Mouse (Mus musculus): ENCODE data around the gene Fxyd2. TPM values are rescaled to one million over a fixed set of nuclear protein-coding genes. Genes with fewer than 3 reads are reported as not detected.

Fxyd2 gene
- total RNA-seq (2014; rRNA removed): 17.1 and 18.6 TPM in 2 replicates
- 19.5 and 21.5 TPM in 2 replicates for polyA plus RNA-seq (2015; fragmentation: Nextera tagmentation; extraction: Ambion mirVana)

DNA sequence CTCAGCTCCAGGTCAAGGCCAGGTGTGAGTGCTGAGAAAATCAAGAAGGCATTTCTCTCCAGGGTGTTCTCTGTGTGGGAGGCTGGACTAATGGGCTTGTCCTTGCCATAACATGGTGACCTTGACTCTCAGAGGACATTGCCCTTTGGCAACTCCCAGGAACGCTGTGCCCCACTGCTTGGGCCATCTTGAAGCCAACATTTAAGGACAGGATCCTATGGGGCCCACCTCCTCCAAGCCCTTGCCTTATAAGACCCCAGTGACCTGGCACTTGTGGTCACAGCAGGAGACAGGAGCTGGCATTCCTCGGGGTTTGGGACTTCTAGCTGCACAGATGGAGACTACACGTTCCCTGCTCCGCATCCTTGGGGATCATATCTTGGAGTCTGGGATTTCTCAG, at the start of gene Fxyd2:
Gene Fxyd2 (plus strand): TSS at position 236 of the 400 bp plus-strand sequence.
- TF ChIP-seq CTCF (IDR thresholded peaks at IDR 0.05; ENCODE audit: low read depth): no peak
- H3K9me3 ChIP-seq (ENCODE audit: low read length): no peaks in the 10 kb centered on the region
- DNase-seq (ENCODE audit: low spot score): no peak
- no peak for ATAC-seq
- no peaks in the 10 kb centered on the region; the same call in 1 of the 2 replicates for H3K27me3 ChIP-seq (ENCODE audit: insufficient read depth, low read length)
- peaks cover 6% of the 10 kb centered on the region; the same call in 1 of the 2 replicates for H3K36me3 ChIP-seq (ENCODE audit: insufficient read depth, low read length)
- no peak within 1 kb of the TSS for H3K4me2 ChIP-seq (ENCODE audit: low read depth, low read length)
- H3K4me3 ChIP-seq (ENCODE audit: low read length): no peak within 1 kb of the TSS
- no peak within 1 kb of the TSS for H3K9ac ChIP-seq (replicated peaks; ENCODE audit: low read length)
- H3K27ac ChIP-seq: no peak within 1 kb of the TSS
- WGBS: 73% methylated on average over 4 of the region's 4 CpGs
- H3K4me1 ChIP-seq (ENCODE audit: insufficient read depth, low read length): no peaks in the 10 kb centered on the region

DNA sequence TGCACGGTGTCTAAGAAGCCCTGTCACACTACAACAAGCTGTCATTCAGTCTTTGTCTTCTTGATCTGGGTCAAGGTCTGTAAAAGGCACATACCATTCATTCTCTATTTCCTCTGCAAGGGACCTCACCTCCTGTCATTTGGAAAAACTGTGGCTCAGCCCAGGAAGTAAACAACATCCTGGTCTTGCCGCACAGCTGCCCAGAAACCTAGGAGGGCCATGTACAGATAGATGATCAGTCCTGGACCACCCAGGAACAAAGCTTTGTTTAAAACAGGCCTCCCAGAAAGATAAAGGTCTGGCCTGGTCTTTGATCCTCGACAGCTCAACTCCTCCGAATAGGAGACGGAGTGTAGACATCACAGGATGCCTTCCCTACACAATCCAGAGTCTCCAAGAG, 49.6 kb upstream of the Fxyd2 start:
- Histone ChIP-seq H3K27me3 (ENCODE audit: insufficient read depth, low read length) (no peaks in the 10 kb centered on the region), H3K4me1 (ENCODE audit: insufficient read depth, low read length) (peaks cover 3% of the 10 kb centered on the region; the same call in 1 of the 2 replicates), H3K4me3 (ENCODE audit: low read length) (no peak overlapping the region), H3K9ac (replicated peaks; ENCODE audit: low read length) (no peak overlapping the region), H3K9me3 (ENCODE audit: low read length) (no peaks in the 10 kb centered on the region), H3K36me3 (ENCODE audit: insufficient read depth, low read length) (no peaks in the 10 kb centered on the region), H3K27ac (no peak overlapping the region), H3K4me2 (ENCODE audit: low read depth, low read length) (no peak overlapping the region)
- ATAC-seq (no peak), DNase-seq (ENCODE audit: low spot score) (no peak)
- 49% methylated on average over 5 of the region's 5 CpGs for WGBS
- no peak for TF ChIP-seq CTCF (IDR thresholded peaks at IDR 0.05; ENCODE audit: low read depth)

DNA sequence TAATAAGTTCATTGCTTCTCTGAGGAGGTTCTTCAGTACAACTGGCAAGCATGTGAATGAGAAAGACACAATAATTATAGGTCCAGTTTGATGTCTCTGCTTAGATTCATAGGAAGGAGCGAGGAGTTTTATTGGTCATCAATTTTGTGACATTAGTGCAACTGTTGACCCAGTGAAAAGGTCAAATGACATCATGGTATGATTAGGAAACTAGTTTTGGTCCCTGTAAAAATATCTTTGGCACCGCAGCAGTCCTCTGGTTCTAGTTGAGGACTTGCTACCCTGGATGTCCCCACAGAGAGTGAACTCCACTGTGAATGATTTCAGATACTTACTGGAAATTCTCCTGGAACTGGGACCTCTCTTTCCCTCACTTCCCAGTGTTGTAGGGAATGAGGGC, 44.3 kb upstream of the Fxyd2 start:
- Histone ChIP-seq H3K9me3 (ENCODE audit: low read length) (no peaks in the 10 kb centered on the region), H3K4me2 (ENCODE audit: low read depth, low read length) (no peak overlapping the region), H3K36me3 (ENCODE audit: insufficient read depth, low read length) (no peaks in the 10 kb centered on the region), H3K4me3 (ENCODE audit: low read length) (no peak overlapping the region), H3K9ac (replicated peaks; ENCODE audit: low read length) (no peak overlapping the region), H3K27ac (no peak overlapping the region), H3K4me1 (ENCODE audit: insufficient read depth, low read length) (no peaks in the 10 kb centered on the region), H3K27me3 (ENCODE audit: insufficient read depth, low read length) (no peaks in the 10 kb centered on the region)
- DNase-seq (ENCODE audit: low spot score): no peak
- no peak for TF ChIP-seq CTCF (IDR thresholded peaks at IDR 0.05; ENCODE audit: low read depth)
- ATAC-seq: no peak
- WGBS: 82% methylated on average over 2 of the region's 2 CpGs

DNA sequence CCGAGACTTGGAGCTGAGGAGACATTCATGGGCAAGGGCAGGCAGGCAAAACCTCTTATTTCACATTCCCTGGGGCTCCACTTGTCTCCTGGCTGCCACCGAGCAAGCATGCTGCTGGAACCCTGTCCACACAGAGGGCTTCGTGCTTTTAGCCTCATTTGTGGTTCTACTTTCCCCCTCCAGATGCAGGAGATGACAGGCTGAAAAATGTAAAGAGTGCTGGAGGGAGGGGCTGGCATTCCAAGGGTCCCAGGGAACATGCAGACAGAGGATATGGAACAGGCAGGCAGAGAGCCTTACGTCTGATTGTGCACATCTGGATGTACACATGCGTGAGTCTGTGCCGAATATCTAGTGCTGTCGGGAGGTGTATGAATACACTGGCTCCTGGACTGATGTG, 41.1 kb upstream of the Fxyd2 start:
- Histone ChIP-seq H3K4me3 (ENCODE audit: low read length) (no peak overlapping the region), H3K9ac (replicated peaks; ENCODE audit: low read length) (no peak overlapping the region), H3K36me3 (ENCODE audit: insufficient read depth, low read length) (no peaks in the 10 kb centered on the region), H3K27me3 (ENCODE audit: insufficient read depth, low read length) (no peaks in the 10 kb centered on the region), H3K4me1 (ENCODE audit: insufficient read depth, low read length) (peaks cover 8% of the 10 kb centered on the region; the same call in 1 of the 2 replicates), H3K27ac (no peak overlapping the region), H3K9me3 (ENCODE audit: low read length) (no peaks in the 10 kb centered on the region), H3K4me2 (ENCODE audit: low read depth, low read length) (no peak overlapping the region)
- no peak for DNase-seq (ENCODE audit: low spot score)
- WGBS: 69% methylated on average over 7 of the region's 7 CpGs
- no peak for ATAC-seq
- no peak for TF ChIP-seq CTCF (IDR thresholded peaks at IDR 0.05; ENCODE audit: low read depth)

DNA sequence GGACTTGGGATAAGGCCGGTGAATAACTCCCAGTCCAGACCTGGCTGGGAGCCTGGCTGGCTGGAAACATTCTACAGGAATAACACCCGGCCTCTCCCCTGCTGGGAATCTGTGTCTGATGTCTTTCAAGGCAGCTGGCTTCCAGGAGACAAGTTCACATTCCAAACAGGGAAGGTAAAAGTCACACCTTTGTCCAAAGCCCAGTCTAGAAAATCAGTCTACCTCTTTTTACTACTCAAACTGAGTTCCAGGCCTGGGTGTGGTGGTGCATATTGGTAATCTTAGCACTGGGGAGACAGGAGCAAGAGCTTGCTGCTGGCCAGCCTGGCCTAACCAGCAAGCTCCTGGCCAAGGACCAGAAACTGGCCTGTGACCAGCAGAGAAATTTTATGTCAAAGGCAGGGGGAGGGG, 37.4 kb upstream of the Fxyd2 start:
- Histone ChIP-seq H3K36me3 (ENCODE audit: insufficient read depth, low read length) (no peaks in the 10 kb centered on the region), H3K4me2 (ENCODE audit: low read depth, low read length) (no peak overlapping the region), H3K27me3 (ENCODE audit: insufficient read depth, low read length) (no peaks in the 10 kb centered on the region), H3K4me3 (ENCODE audit: low read length) (no peak overlapping the region), H3K4me1 (ENCODE audit: insufficient read depth, low read length) (peaks cover 8% of the 10 kb centered on the region; the same call in 1 of the 2 replicates), H3K9ac (replicated peaks; ENCODE audit: low read length) (no peak overlapping the region), H3K9me3 (ENCODE audit: low read length) (no peaks in the 10 kb centered on the region), H3K27ac (no peak overlapping the region)
- WGBS: 16% methylated on average over 2 of the region's 2 CpGs
- TF ChIP-seq CTCF (IDR thresholded peaks at IDR 0.05; ENCODE audit: low read depth): no peak
- ATAC-seq: no peak
- DNase-seq (ENCODE audit: low spot score): no peak

DNA sequence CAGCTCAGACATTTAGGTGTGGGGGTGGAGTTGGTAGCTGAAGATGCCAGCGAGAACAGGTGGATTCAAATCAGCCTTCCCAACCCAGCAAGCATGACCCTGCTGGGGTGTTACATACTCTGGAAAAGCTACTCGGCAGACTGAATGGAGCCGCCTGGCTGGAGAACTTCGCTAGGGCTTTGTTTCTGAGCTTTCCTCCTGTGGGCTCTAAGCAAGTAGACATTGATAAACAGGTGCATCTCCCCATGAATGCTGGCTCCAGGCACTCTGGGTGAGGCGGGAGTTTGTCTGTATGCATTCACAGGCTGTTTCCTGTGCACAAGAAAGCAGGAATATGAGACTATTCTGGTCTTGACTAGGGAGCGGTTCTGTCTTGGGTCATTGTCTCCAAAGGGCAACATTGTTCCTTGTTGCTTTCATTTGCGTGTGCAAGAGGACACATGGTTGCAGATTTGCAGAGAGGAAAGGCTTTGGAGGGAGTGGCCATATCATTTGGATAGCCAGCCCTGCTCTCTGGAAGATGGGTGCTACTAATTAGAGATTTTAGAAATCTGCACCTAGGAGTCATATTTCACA, 35.7 kb upstream of the Fxyd2 start:
- TF ChIP-seq CTCF (IDR thresholded peaks at IDR 0.05; ENCODE audit: low read depth): no peak

DNA sequence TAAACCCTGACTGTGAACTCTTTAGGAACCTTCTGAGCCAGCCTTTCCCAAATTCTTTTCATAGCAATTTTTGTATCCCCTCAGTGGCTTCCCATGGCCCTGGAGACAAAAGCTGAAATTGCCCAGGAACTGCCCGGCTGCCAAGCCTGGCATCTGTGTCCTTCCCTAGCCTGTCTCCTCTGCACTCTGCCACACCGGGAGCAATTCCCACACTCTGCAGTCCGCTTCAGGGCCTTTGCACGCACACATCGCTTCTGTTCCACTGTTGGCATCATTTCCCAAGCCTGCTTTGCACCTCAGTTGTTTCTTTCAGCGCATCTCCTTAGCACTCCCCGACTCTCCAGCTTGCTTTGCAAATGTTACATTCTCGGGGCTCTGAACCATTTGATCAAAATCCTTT, 31.8 kb upstream of the Fxyd2 start:
- peaks cover 9% of the 10 kb centered on the region for H3K4me1 ChIP-seq (ENCODE audit: insufficient read depth, low read length)
- H3K27ac ChIP-seq: no peak overlapping the region
- no peak for ATAC-seq
- H3K27me3 ChIP-seq (ENCODE audit: insufficient read depth, low read length): no peaks in the 10 kb centered on the region
- no peak for DNase-seq (ENCODE audit: low spot score)
- no peak for TF ChIP-seq CTCF (IDR thresholded peaks at IDR 0.05; ENCODE audit: low read depth)
- no peaks in the 10 kb centered on the region for H3K9me3 ChIP-seq (ENCODE audit: low read length)
- no peak overlapping the region for H3K4me3 ChIP-seq (ENCODE audit: low read length)
- H3K9ac ChIP-seq (replicated peaks; ENCODE audit: low read length): no peak overlapping the region
- 53% methylated on average over 8 of the region's 8 CpGs for WGBS
- H3K4me2 ChIP-seq (ENCODE audit: low read depth, low read length): no peak overlapping the region
- H3K36me3 ChIP-seq (ENCODE audit: insufficient read depth, low read length): no peaks in the 10 kb centered on the region

More for the DNA sequence above, 35.7 kb upstream of the Fxyd2 start:
- no peak for ATAC-seq
- no peak overlapping the region for H3K4me2 ChIP-seq (ENCODE audit: low read depth, low read length)
- H3K9ac ChIP-seq (replicated peaks; ENCODE audit: low read length): no peak overlapping the region
- WGBS: 36% methylated on average over 7 of the region's 7 CpGs
- H3K27ac ChIP-seq: peak overlapping the region; percentile 45; the same call in 1 of the 2 replicates
- no peaks in the 10 kb centered on the region for H3K27me3 ChIP-seq (ENCODE audit: insufficient read depth, low read length)
- peak; percentile 50 for DNase-seq (ENCODE audit: low spot score)
- H3K36me3 ChIP-seq (ENCODE audit: insufficient read depth, low read length): no peaks in the 10 kb centered on the region
- H3K4me3 ChIP-seq (ENCODE audit: low read length): no peak overlapping the region
- no peaks in the 10 kb centered on the region for H3K9me3 ChIP-seq (ENCODE audit: low read length)
- H3K4me1 ChIP-seq (ENCODE audit: insufficient read depth, low read length): peaks cover 8% of the 10 kb centered on the region; the same call in 1 of the 2 replicates

Data from hindbrain, postnatal 0 days (tissue).